Mouse (Mus musculus) MEL (cell line): ENCODE measurements around the gene Srsf7. TPM values are rescaled to one million over a fixed set of nuclear protein-coding genes. Genes with fewer than 3 reads are reported as not detected.
"Not testable (repeated sequence)": the region's sequence is repeated elsewhere in the genome, so short reads cannot be mapped to it uniquely, and the experiment has no call there.

Source experiments
- DNase-seq: peaks from one replicate; pipeline ENCODE4 v3.0.0; 2011; ENCODE audit warnings: low read depth, low spot score
- H3K27ac ChIP-seq: 2 replicates; pipeline ENCODE4 v1.5.1; 2012; ENCODE audit warnings: low read depth, mild to moderate bottlenecking, control low read depth, low read length, moderate library complexity; ENCODE audit not compliant: control insufficient read depth
- H3K27me3 ChIP-seq, 2 experiments: fragments of 150-350 bp in 1 of 2; sonication (generic) in 1 of 2; 2 replicates each; pipeline ENCODE4 v1.6.1; 2012; ENCODE audit warnings: low read length in 2 of 2, mild to moderate bottlenecking in 2 of 2, improper control_type of control experiment in 1 of 2, moderate library complexity in 1 of 2; ENCODE audit not compliant: insufficient read depth in 2 of 2, control insufficient read depth in 1 of 2
- H3K36me3 ChIP-seq, 2 experiments: 2 replicates each; pipeline ENCODE4 v1.6.1; 2012 to 2014; ENCODE audit warnings: low read length in 2 of 2, improper control_type of control experiment in 1 of 2, inconsistent platforms in 1 of 2, mild to moderate bottlenecking in 1 of 2; ENCODE audit not compliant: insufficient read depth in 2 of 2, control insufficient read depth in 1 of 2
- H3K4me1 ChIP-seq, 2 experiments: fragments of 150-350 bp in 1 of 2; sonication (generic) in 1 of 2; 2 replicates each; pipeline ENCODE4 v1.6.1; 2012; ENCODE audit warnings: low read length in 2 of 2, improper control_type of control experiment in 1 of 2, mild to moderate bottlenecking in 1 of 2; ENCODE audit not compliant: insufficient read depth in 2 of 2, control insufficient read depth in 1 of 2
- H3K4me3 ChIP-seq, 2 experiments: fragments of 150-350 bp in 1 of 2; sonication (generic) in 1 of 2; 2 replicates each; pipeline ENCODE4 v1.5.1; 2012; ENCODE audit warnings: low read depth in 2 of 2, low read length in 2 of 2, mild to moderate bottlenecking in 2 of 2, moderate library complexity in 2 of 2, control low read depth in 1 of 2, improper control_type of control experiment in 1 of 2; ENCODE audit not compliant: control insufficient read depth in 1 of 2, insufficient read depth in 1 of 2
- H3K79me2 ChIP-seq: 2 replicates; pipeline ENCODE4 v1.6.1; 2012; ENCODE audit warnings: mild to moderate bottlenecking, low read length, moderate library complexity; ENCODE audit not compliant: control insufficient read depth, poor library complexity, insufficient read depth
- H3K9ac ChIP-seq: 2 replicates; pipeline ENCODE4 v1.6.1; 2012; ENCODE audit warnings: low read depth, mild to moderate bottlenecking, control low read depth, low read length, moderate library complexity; ENCODE audit not compliant: control insufficient read depth, poor library complexity, severe bottlenecking
- H3K9me3 ChIP-seq: fragments of 150-350 bp; sonication (generic); replicated peaks from 2 replicates; pipeline ENCODE4 v1.6.1; 2012; ENCODE audit warnings: mild to moderate bottlenecking, low read length, improper control_type of control experiment, moderate library complexity; ENCODE audit not compliant: insufficient read depth
- CHD1 ChIP-seq: IDR thresholded peaks from 2 replicates; pipeline ENCODE4 v1.6.1; 2012; ENCODE audit warnings: low read depth, mild to moderate bottlenecking, inconsistent platforms, low read length, improper control_type of control experiment
- CHD2 ChIP-seq: IDR thresholded peaks from 2 replicates; pipeline ENCODE4 v1.6.1; 2011; ENCODE audit warnings: low read length, improper control_type of control experiment
- EP300 ChIP-seq, 2 experiments: IDR thresholded peaks; 2 replicates each; pipeline ENCODE4 v1.6.1; 2011; ENCODE audit warnings: improper control_type of control experiment in 2 of 2, low read length in 2 of 2, low read depth in 1 of 2, mild to moderate bottlenecking in 1 of 2
- ETS1 ChIP-seq: IDR thresholded peaks from 2 replicates; pipeline ENCODE4 v1.6.1; 2012; ENCODE audit warnings: low read depth, mild to moderate bottlenecking, inconsistent platforms, low read length, improper control_type of control experiment, moderate library complexity
- MAZ ChIP-seq: IDR thresholded peaks from 2 replicates; pipeline ENCODE4 v1.6.1; 2012; ENCODE audit warnings: low read depth, mild to moderate bottlenecking, inconsistent platforms, low read length, improper control_type of control experiment
- MXI1 ChIP-seq: IDR thresholded peaks from 2 replicates; pipeline ENCODE4 v1.6.1; 2011; ENCODE audit warnings: mild to moderate bottlenecking, low read depth, low read length, improper control_type of control experiment
- MYB ChIP-seq: IDR thresholded peaks from 2 replicates; pipeline ENCODE4 v1.6.1; 2011; ENCODE audit warnings: mild to moderate bottlenecking, low read depth, low read length, improper control_type of control experiment
- NELFE ChIP-seq: IDR thresholded peaks from 2 replicates; pipeline ENCODE4 v1.6.1; 2011; ENCODE audit warnings: low read depth, low read length, improper control_type of control experiment
- POLR2A ChIP-seq, 2 experiments: IDR thresholded peaks; 2 replicates each; pipeline ENCODE4 v1.6.1; 2011 to 2012; ENCODE audit warnings: low read length in 2 of 2, mild to moderate bottlenecking in 2 of 2, control low read depth in 1 of 2, improper control_type of control experiment in 1 of 2, low read depth in 1 of 2, moderate library complexity in 1 of 2; ENCODE audit not compliant: control insufficient read depth in 1 of 2, insufficient read depth in 1 of 2, poor library complexity in 1 of 2
- POLR2AphosphoS2 ChIP-seq: IDR thresholded peaks from 2 replicates; pipeline ENCODE4 v1.6.1; 2011; ENCODE audit warnings: low read length, improper control_type of control experiment
- POLR2AphosphoS5 ChIP-seq: IDR thresholded peaks from 2 replicates; pipeline ENCODE4 v1.6.1; 2012; ENCODE audit warnings: low read depth, borderline replicate concordance, mild to moderate bottlenecking, inconsistent platforms, low read length, moderate library complexity, mixed read lengths
- SIN3A ChIP-seq: IDR thresholded peaks from 2 replicates; pipeline ENCODE4 v1.6.1; 2012; ENCODE audit warnings: low read length, improper control_type of control experiment, inconsistent platforms
- TBP ChIP-seq: IDR thresholded peaks from 2 replicates; pipeline ENCODE4 v1.8.0; 2011; ENCODE audit warnings: low read depth, low read length, improper control_type of control experiment
- USF1 ChIP-seq: IDR thresholded peaks from 2 replicates; pipeline ENCODE4 v1.6.1; 2014; ENCODE audit warnings: low read depth, mild to moderate bottlenecking, inconsistent platforms, low read length, improper control_type of control experiment, moderate library complexity
- USF2 ChIP-seq, 2 experiments: IDR thresholded peaks; 2 replicates each; pipeline ENCODE4 v1.6.1; 2011 to 2012; ENCODE audit warnings: improper control_type of control experiment in 2 of 2, low read length in 2 of 2, borderline replicate concordance in 1 of 2, inconsistent platforms in 1 of 2, low read depth in 1 of 2, mild to moderate bottlenecking in 1 of 2; ENCODE audit not compliant: insufficient read depth in 1 of 2
- polyA plus RNA-seq, 2 experiments: library from polyadenylated mRNA; stranded (reverse) in 1 of 2; unstranded in 1 of 2; fragments of >175 nt in 1 of 2; fragments of >200 nt in 1 of 2; gene quantifications; 2 replicates each; pipeline versions ENCODE4 v1.2.1 to v1.2.4; 2012; ENCODE audit warnings: low replicate concordance in 2 of 2, low read depth in 1 of 2; ENCODE audit not compliant: insufficient read length in 2 of 2, insufficient read depth in 1 of 2, missing spikeins in 1 of 2
- total RNA-seq: library from RNA; depleted of rRNA; stranded (reverse); fragments of 300-350 nt; gene quantifications from 2 replicates; pipeline ENCODE4 v1.2.3, GENCODE M21; 2012

The Srsf7 gene
- total and polyA plus RNA-seq, 3 experiments: 399 to 425 TPM; not detected in 1

- Histone ChIP-seq H3K27ac (0 out of 2 replicates have a peak overlapping the region, but pooled peaks have one; percentile 4), H3K79me2 (no peaks in the 10 kb centered on the region), H3K36me3 (peaks cover 0 to 19% of the 10 kb centered on the region in 2 experiments; a peak in 2 of 4 replicates), H3K9ac (no peak overlapping the region), H3K4me1 (peaks cover 9 to 20% of the 10 kb centered on the region in 2 experiments), H3K9me3 (no peaks in the 10 kb centered on the region), H3K4me3 (no peak overlapping the region), H3K27me3 (peaks cover 0 to 2% of the 10 kb centered on the region in 2 experiments; a peak in 1 of 4 replicates)
- TF ChIP-seq USF2 (IDR thresholded peaks at IDR 0.05; ENCODE audit: borderline replicate concordance in 1 of 2, insufficient read depth in 1 of 2, low read depth in 1 of 2, low read length in 2 of 2): no peak
- TF ChIP-seq USF1: no peak
- TF ChIP-seq POLR2AphosphoS2: no peak
- TF ChIP-seq POLR2AphosphoS5: no peak
- no peak for TF ChIP-seq CHD2
- TF ChIP-seq MAZ: no peak
- no peak for DNase-seq
Observed at GRCm38 (mm10) chr17:80220131-80220530, 13.0 kb upstream of the Srsf7 start.

GRCm38 (mm10) chr17:80213998-80214397 lies 6.9 kb upstream of the Srsf7 start:
- not testable (repeated sequence) for H3K4me3 ChIP-seq, H3K9ac ChIP-seq
- peak; percentile 86 for TF ChIP-seq TBP
- TF ChIP-seq, all 39 proteins: peak for 1; not testable (repeated sequence) for 38
- not testable (repeated sequence) for DNase-seq, H3K36me3 ChIP-seq, H3K27me3 ChIP-seq, H3K4me1 ChIP-seq, H3K27ac ChIP-seq, H3K79me2 ChIP-seq, H3K9me3 ChIP-seq

- no peak for TF ChIP-seq EP300 (IDR thresholded peaks at IDR 0.05; ENCODE audit: low read depth in 1 of 2, low read length in 2 of 2)
- 0 out of 2 replicates have a peak, but pooled peaks have one; percentile 10 for TF ChIP-seq ETS1
- no peak for TF ChIP-seq USF1
- TF ChIP-seq MXI1: peak; percentile 77; the same call in 1 of the 2 replicates
- no peak for TF ChIP-seq MYB
- 0 out of 2 replicates have a peak, but pooled peaks have one; percentile 48 for TF ChIP-seq SIN3A
- TF ChIP-seq CHD2: no peak
- TF ChIP-seq NELFE: no peak
- no peak for TF ChIP-seq POLR2A (IDR thresholded peaks at IDR 0.05; ENCODE audit: control insufficient read depth in 1 of 2, insufficient read depth in 1 of 2, low read depth in 1 of 2, low read length in 2 of 2, poor library complexity in 1 of 2)
- peak; percentile 29; the same call in 1 of the 2 replicates for TF ChIP-seq CHD1
- TF ChIP-seq, all 39 proteins: peak for 4
- peaks cover 0 to 10% of the 10 kb centered on the region in 2 experiments; a peak in 3 of 4 replicates for H3K4me1 ChIP-seq
- no peaks in the 10 kb centered on the region for H3K9me3 ChIP-seq
- DNase-seq: no peak
- peaks cover 42% of the 10 kb centered on the region in 2 experiments for H3K36me3 ChIP-seq
- peak overlapping the region; percentile 96 for H3K27ac ChIP-seq
- peak overlapping the region; percentile 62 to 98 for H3K4me3 ChIP-seq
- H3K27me3 ChIP-seq: no peaks in the 10 kb centered on the region
- peak overlapping the region; percentile 100 for H3K9ac ChIP-seq
- peaks cover 30% of the 10 kb centered on the region for H3K79me2 ChIP-seq
Observed at GRCm38 (mm10) chr17:80206301-80206670, 821 bp downstream of the Srsf7 start.
